Mouse (Mus musculus) ES-Bruce4 (cell line): Measurements from ENCODE around the gene Myh1.
A peak's percentile ranks its signal among the peaks of the same experiment; 100 is the strongest.

Experiments
- CTCF ChIP-seq: IDR thresholded peaks from one replicate; pipeline ENCODE4 v1.8.1; 2011; ENCODE audit warnings: low read depth, low read length
- POLR2A ChIP-seq: IDR thresholded peaks from one replicate; pipeline ENCODE4 v1.8.1; 2011; ENCODE audit warnings: low read length; ENCODE audit not compliant: insufficient read depth

- no peak for TF ChIP-seq POLR2A
- peak; percentile 36 for TF ChIP-seq CTCF
Observed at GRCm38 (mm10) chr11:67191496-67191895, 8.4 kb upstream of the Myh1 start.
